Mouse (Mus musculus): Measurements from ENCODE around the gene Gm10352. TPM values are rescaled to one million over a fixed set of nuclear protein-coding genes. Genes with fewer than 3 reads are reported as not detected.

Gene Gm10352
- not detected for total RNA-seq (2023)

DNA sequence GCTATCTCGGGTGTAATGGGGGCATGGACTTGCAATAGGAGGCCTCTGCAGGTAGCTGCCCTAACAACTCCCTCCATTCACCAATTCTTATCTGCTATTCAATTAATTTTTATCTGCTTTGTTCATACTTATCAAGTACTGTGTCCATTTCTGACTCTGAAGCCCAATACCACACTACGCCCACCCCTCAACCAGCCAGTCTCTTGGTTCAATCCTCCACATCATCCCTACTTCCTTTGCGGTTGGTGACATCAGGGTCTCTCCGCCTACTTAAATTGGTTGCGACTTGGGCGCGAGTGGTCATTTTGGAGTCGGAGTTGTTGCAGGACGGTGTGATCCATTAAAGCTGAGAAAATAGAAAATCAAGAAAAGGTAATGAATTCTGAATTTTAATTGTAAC lies at the start of gene Gm10352:
TSS of gene Gm10352 (plus strand) at position 301 of the 400 bp plus-strand sequence.

DNA sequence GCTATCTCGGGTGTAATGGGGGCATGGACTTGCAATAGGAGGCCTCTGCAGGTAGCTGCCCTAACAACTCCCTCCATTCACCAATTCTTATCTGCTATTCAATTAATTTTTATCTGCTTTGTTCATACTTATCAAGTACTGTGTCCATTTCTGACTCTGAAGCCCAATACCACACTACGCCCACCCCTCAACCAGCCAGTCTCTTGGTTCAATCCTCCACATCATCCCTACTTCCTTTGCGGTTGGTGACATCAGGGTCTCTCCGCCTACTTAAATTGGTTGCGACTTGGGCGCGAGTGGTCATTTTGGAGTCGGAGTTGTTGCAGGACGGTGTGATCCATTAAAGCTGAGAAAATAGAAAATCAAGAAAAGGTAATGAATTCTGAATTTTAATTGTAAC lies 31.5 kb downstream of the Gm10352 start, which contains the start of gene Gm29289:
TSS of gene Gm29289 (plus strand) at position 301 of the 400 bp plus-strand sequence.

Other genes with a start within 250 kb of the Gm10352 start
- gene Sry, start 237.3 kb upstream of the Gm10352 start, total RNA-seq (2023), result not detected
- gene H2al2b, start 180.3 kb upstream of the Gm10352 start, total RNA-seq (2023), result not detected
- not detected for gene Gm4064, start 104.8 kb upstream of the Gm10352 start, total RNA-seq (2023)
- gene Rbmy, start 70.3 kb upstream of the Gm10352 start, total RNA-seq (2023), result not detected
- not detected for gene Gm10256, start 70.3 kb upstream of the Gm10352 start, total RNA-seq (2023)
- gene Gm29289, start 31.6 kb downstream of the Gm10352 start, total RNA-seq (2023), result not detected